Mouse (Mus musculus): Measurements from ENCODE around the gene Gm28729. TPM values are rescaled to one million over a fixed set of nuclear protein-coding genes. Genes with fewer than 3 reads are reported as not detected.

Gm28729 gene
- polyA plus RNA-seq (2016; fragmentation: Nextera tagmentation; extraction: Ambion mirVana), result not detected in 2 replicates

DNA sequence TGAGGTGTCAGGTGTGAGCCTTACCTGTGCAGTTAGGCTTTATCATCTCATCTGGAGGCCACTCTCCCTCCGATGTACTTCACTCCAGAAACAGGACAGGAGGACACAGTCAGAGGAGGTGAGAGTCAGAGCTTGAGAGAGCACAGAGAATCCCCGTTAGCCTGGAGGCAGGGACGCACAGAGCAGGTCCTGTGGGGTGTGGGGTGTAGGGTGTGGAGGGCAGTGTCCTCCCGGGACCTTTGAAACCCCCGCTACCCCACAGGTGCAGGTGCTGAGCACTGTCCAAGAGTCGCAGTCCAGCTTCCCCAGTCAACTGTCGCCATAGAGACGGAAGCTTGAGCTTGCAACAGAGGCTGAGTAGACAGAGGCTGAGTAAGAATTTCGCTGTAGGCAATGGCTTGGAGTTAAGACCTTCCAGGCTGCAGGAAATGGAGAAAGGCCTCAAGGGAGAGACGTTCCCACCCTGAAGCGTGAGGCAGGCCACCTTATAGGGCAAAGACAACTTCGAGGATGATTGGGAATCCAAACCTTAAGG lies at the start of gene Gm28729:
Gene Gm28729 (minus strand): TSS at position 293 of the 535 bp plus-strand sequence.
- H3K27me3 ChIP-seq, result no peaks in the 10 kb centered on the region
- no peak within 1 kb of the TSS for H3K9ac ChIP-seq (replicated peaks)
- H3K9me3 ChIP-seq, result no peaks in the 10 kb centered on the region
- H3K36me3 ChIP-seq, result no peaks in the 10 kb centered on the region
- H3K4me2 ChIP-seq, result no peak within 1 kb of the TSS
- no peak within 1 kb of the TSS for H3K4me3 ChIP-seq (replicated peaks)
- no peak within 1 kb of the TSS for H3K27ac ChIP-seq
- peaks cover 12% of the 10 kb centered on the region for H3K4me1 ChIP-seq (replicated peaks)
- ATAC-seq (ENCODE audit: insufficient number of reproducible peaks, insufficient read depth, low FRiP score, low TSS enrichment, low read depth), result 0 out of 2 replicates have a peak, but pooled peaks have one; percentile 19
- WGBS, result 59% methylated on average over 12 of the region's 12 CpGs

DNA sequence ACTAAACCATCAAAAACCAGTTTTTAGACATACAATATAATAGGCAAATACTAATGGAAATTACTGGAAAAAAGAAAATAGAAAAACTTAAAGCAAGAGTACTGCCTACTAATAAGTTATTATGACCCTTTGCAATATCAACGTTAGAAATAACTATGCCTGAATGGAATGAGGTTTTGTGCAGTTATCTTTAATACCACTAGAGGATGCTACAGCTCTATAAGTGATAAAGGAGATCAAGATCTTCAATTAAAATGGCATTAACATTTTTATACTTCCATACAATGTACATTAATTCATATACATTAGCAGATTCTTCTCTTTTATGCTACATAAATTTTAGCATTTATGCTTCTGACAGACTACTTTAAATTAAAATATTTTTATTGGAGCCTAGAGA lies 48.2 kb upstream of the Gm28729 start:
- 22% methylated on average over 1 of the region's 1 CpGs for WGBS
- Histone ChIP-seq H3K9me3 (no peaks in the 10 kb centered on the region), H3K36me3 (peaks cover 39% of the 10 kb centered on the region), H3K4me3 (replicated peaks) (no peak overlapping the region), H3K4me2 (no peak overlapping the region), H3K9ac (replicated peaks) (no peak overlapping the region), H3K4me1 (replicated peaks) (peaks cover 12% of the 10 kb centered on the region), H3K27ac (no peak overlapping the region), H3K27me3 (no peaks in the 10 kb centered on the region)
- ATAC-seq (ENCODE audit: insufficient number of reproducible peaks, insufficient read depth, low FRiP score, low TSS enrichment, low read depth), result no peak

DNA sequence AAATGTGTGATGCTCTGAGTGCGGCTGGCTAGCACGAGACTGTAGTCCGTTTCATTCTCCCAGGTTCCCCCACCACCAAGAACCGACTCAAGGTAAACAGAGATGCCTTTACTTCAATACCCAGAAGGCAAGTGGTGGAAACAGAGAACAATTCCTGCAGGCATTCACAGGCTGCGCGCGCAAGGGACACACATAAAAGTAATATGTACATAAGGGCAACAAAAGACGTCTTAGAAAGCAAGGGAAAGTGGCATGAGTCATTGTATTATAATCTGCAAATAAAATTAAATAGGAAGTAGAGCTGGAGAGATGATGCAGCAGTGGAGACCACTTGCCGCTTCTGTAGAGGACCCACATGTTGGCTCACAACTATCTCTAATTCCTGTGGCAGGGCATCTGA lies 47.7 kb upstream of the Gm28729 start:
- WGBS, result 90% methylated on average over 9 of the region's 9 CpGs

DNA sequence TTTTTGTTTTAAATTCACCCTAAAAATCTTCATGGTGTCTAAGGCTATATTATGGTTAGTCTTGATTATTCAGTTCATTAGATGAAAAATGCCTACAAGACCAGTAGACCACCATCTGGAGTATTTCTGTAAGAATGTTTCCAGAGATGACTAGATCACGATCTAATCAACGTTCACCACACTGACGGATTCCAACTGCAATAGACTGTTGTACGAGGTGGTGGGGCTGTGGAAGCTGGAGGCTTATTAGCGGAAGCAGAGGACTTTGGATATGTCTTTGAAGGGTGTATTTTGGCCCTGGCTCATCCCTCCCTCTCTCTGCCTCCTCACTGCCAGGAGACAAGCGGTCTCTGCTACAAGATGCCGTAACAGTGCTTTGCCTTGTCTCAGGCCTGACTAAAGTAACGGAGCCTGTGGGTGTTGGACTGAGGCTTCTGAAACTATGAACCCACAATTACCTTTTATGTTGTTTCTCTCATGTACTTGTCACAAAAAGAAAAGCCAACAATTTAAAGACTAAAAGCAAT lies 41.5 kb upstream of the Gm28729 start:
- no peak for ATAC-seq (ENCODE audit: insufficient number of reproducible peaks, insufficient read depth, low FRiP score, low TSS enrichment, low read depth)
- Histone ChIP-seq H3K9ac (replicated peaks) (no peak overlapping the region), H3K4me1 (replicated peaks) (no peaks in the 10 kb centered on the region), H3K4me3 (replicated peaks) (no peak overlapping the region), H3K36me3 (peaks cover 56% of the 10 kb centered on the region), H3K4me2 (no peak overlapping the region), H3K27me3 (no peaks in the 10 kb centered on the region), H3K27ac (no peak overlapping the region), H3K9me3 (no peaks in the 10 kb centered on the region)
- WGBS, result 89% methylated on average over 8 of the region's 8 CpGs

More for the DNA sequence above, 47.7 kb upstream of the Gm28729 start:
- H3K27me3 ChIP-seq, result no peaks in the 10 kb centered on the region
- no peak overlapping the region for H3K4me3 ChIP-seq (replicated peaks)
- H3K9ac ChIP-seq (replicated peaks), result no peak overlapping the region
- H3K9me3 ChIP-seq, result no peaks in the 10 kb centered on the region
- peaks cover 7% of the 10 kb centered on the region; the same call in 1 of the 2 replicates for H3K4me1 ChIP-seq (replicated peaks)
- H3K27ac ChIP-seq, result no peak overlapping the region
- H3K4me2 ChIP-seq, result no peak overlapping the region
- no peak for ATAC-seq (ENCODE audit: insufficient number of reproducible peaks, insufficient read depth, low FRiP score, low TSS enrichment, low read depth)
- peaks cover 39% of the 10 kb centered on the region for H3K36me3 ChIP-seq

DNA sequence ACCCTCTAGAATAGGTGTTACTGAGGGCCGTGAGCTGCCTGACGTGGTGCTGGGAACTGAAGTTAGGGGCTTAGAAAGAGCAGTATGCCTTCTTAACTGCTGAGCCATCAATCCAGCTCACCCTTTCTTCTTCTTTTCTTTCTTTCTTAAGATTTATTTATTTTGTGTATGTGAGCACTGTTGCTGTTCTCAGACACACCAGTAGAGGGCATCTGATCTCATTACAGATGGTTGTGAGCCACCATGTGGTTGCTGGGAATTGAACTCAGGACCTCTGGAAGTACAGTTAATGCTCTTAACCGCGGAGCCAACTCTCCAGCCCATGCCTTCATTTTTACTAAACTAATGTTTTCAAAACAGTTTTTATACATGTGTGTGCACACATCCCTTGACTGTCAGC lies 38.4 kb upstream of the Gm28729 start:
- H3K27me3 ChIP-seq, result no peaks in the 10 kb centered on the region
- H3K4me2 ChIP-seq, result no peak overlapping the region
- WGBS, result 94% methylated on average over 4 of the region's 4 CpGs
- no peaks in the 10 kb centered on the region for H3K4me1 ChIP-seq (replicated peaks)
- ATAC-seq (ENCODE audit: insufficient number of reproducible peaks, insufficient read depth, low FRiP score, low TSS enrichment, low read depth), result no peak
- no peak overlapping the region for H3K9ac ChIP-seq (replicated peaks)
- peaks cover 55% of the 10 kb centered on the region for H3K36me3 ChIP-seq
- H3K27ac ChIP-seq, result no peak overlapping the region
- H3K4me3 ChIP-seq (replicated peaks), result no peak overlapping the region
- no peaks in the 10 kb centered on the region for H3K9me3 ChIP-seq

DNA sequence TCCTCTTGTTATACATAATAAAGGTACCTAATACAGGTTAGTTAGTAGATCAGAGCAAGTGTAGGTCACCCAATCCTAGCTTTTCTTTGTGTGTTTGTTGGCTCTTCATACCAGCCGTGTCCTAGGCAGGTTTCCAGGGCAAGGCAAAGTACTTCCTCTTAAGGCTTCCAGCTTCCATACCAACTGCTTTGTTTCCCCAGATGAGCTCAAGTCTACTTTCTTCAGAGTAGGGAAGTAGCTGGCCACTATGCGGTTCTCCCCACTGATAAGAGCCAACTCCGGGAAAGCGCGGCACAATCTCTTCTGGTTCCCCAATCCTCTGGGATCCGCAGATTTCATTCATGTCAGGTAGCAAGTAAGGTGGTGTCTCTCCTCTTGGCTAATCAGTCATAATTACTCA lies 34.1 kb upstream of the Gm28729 start:
- Histone ChIP-seq H3K9me3 (no peaks in the 10 kb centered on the region), H3K27ac (no peak overlapping the region), H3K9ac (replicated peaks) (no peak overlapping the region), H3K27me3 (no peaks in the 10 kb centered on the region), H3K4me1 (replicated peaks) (no peaks in the 10 kb centered on the region), H3K4me2 (no peak overlapping the region), H3K4me3 (replicated peaks) (no peak overlapping the region), H3K36me3 (peaks cover 58% of the 10 kb centered on the region)
- no peak for ATAC-seq (ENCODE audit: insufficient number of reproducible peaks, insufficient read depth, low FRiP score, low TSS enrichment, low read depth)
- 94% methylated on average over 6 of the region's 6 CpGs for WGBS

DNA sequence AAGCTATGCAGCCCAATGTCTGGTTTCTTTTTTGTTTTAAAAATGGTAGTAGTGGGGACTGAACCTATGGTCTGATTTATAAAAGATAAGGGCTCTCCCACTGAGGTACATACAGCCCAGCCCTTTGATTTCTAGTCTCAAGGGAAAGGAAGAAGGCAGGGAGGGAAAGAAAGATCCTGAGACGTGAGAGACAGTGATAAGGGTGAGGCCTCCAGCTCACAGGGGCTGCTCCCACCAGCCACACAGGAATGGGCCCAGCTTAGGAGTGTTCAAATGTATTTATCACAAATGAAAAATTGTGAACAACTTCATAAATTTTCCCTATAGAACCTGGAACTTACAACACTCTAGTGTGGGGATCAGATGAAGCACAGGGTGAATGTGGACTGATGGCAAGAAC lies 33.5 kb upstream of the Gm28729 start:
- 73% methylated on average over 1 of the region's 1 CpGs for WGBS
- Histone ChIP-seq H3K4me3 (replicated peaks) (no peak overlapping the region), H3K36me3 (peaks cover 54% of the 10 kb centered on the region), H3K9ac (replicated peaks) (no peak overlapping the region), H3K4me2 (no peak overlapping the region), H3K27me3 (no peaks in the 10 kb centered on the region), H3K27ac (no peak overlapping the region), H3K4me1 (replicated peaks) (no peaks in the 10 kb centered on the region), H3K9me3 (no peaks in the 10 kb centered on the region)
- no peak for ATAC-seq (ENCODE audit: insufficient number of reproducible peaks, insufficient read depth, low FRiP score, low TSS enrichment, low read depth)

DNA sequence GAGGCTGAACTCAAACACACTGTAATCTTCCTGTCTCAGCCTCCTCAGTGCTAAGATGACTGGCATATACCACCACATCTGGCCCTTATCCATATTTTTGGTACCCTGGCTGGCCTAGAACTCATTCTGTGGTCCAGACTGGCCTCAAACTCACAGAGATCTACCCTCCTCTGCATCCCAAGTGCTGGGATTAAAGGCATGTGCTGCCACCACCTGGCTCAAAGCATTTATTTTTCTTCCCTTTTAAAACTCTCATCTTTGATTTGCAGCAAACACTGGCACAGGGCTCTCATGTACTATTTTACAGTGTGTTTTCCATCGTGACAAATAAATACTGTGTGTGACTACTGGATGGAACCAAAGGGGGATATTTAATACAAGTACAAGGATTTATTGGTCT lies 29.0 kb upstream of the Gm28729 start:
- Histone ChIP-seq H3K4me1 (replicated peaks) (no peaks in the 10 kb centered on the region), H3K36me3 (peaks cover 49% of the 10 kb centered on the region), H3K27me3 (no peaks in the 10 kb centered on the region), H3K27ac (no peak overlapping the region), H3K9me3 (no peaks in the 10 kb centered on the region), H3K4me2 (no peak overlapping the region), H3K4me3 (replicated peaks) (no peak overlapping the region), H3K9ac (replicated peaks) (no peak overlapping the region)
- 87% methylated on average over 1 of the region's 1 CpGs for WGBS
- ATAC-seq (ENCODE audit: insufficient number of reproducible peaks, insufficient read depth, low FRiP score, low TSS enrichment, low read depth), result no peak

DNA sequence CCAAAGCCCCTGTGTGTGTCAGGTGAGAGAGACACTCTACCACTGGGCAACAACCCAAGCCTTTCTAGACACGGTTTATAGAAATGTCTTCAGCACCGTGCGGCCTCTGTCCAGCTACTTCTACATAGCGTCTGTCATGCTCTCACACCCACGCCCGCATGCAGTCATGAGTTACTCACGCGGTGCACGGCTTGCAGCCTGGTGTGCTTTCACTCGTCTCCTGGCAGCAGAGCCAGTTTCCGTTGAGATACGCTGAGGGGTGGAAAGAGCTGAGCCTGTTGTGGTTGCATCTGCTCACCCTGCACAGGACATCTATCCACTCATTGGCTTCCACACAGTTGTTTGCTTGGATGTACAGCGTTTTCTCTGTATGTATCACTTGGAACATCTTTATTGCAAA lies 20.3 kb upstream of the Gm28729 start:
- no peak overlapping the region for H3K4me2 ChIP-seq
- H3K9me3 ChIP-seq, result no peaks in the 10 kb centered on the region
- H3K36me3 ChIP-seq, result peaks cover 58% of the 10 kb centered on the region
- no peaks in the 10 kb centered on the region for H3K27me3 ChIP-seq
- no peak for ATAC-seq (ENCODE audit: insufficient number of reproducible peaks, insufficient read depth, low FRiP score, low TSS enrichment, low read depth)
- no peak overlapping the region for H3K4me3 ChIP-seq (replicated peaks)
- 95% methylated on average over 13 of the region's 13 CpGs for WGBS
- H3K4me1 ChIP-seq (replicated peaks), result no peaks in the 10 kb centered on the region
- H3K27ac ChIP-seq, result no peak overlapping the region
- no peak overlapping the region for H3K9ac ChIP-seq (replicated peaks)

DNA sequence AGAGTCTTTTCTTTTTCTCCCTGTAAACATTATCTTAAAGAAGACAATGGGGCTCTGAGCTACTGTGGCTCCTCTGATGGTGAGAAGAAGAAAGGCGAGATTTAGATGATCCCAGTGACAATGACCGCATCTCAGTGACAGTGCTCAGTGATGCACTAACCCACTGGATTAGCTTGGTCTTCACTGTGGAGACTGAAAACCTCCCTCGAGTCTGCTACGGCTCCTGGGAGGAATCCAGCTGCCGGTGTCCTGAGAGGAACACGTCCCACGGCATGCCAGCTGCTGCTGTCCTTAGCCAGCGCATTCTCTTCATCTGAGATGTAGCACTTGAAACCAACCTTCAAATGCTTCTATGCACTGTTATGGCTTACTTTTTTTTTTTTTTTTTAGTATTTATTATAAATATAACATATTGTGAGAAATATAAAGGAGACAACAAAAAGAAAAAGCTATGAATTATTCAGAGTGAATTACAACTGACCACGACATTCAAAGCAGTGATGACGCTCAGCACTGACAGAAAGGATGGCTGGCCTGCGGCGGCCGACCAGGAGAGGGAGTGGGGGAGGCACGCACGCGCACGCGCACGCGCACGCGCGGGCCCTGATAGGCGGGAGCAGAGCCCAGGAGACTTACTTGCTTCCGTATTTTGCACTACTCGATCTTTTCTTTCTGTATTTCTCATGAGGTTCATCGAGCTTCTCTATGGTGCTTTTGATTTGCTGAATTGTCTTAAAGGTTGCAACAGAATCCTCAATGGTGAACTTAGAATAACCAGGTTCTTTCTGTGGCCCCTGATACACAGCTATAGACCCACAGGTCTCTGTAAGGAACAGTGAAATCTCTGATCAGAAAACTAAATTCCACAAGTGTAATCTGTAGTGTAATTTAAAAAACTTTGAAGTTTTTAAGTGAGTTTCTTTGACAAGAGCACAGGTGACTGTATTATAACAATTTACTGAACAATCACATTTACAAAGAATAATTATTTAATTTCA lies 18.9 kb upstream of the Gm28729 start:
- no peaks in the 10 kb centered on the region for H3K27me3 ChIP-seq
- H3K4me1 ChIP-seq (replicated peaks), result no peaks in the 10 kb centered on the region
- H3K4me3 ChIP-seq (replicated peaks), result no peak overlapping the region
- H3K4me2 ChIP-seq, result peak overlapping the region; percentile 35; the same call in 1 of the 2 replicates
- 34% methylated on average over 27 of the region's 27 CpGs for WGBS
- H3K9ac ChIP-seq (replicated peaks), result no peak overlapping the region
- no peaks in the 10 kb centered on the region for H3K9me3 ChIP-seq
- ATAC-seq (ENCODE audit: insufficient number of reproducible peaks, insufficient read depth, low FRiP score, low TSS enrichment, low read depth), result no peak; the same call in 1 of the 2 replicates
- peaks cover 53% of the 10 kb centered on the region for H3K36me3 ChIP-seq
- no peak overlapping the region for H3K27ac ChIP-seq

DNA sequence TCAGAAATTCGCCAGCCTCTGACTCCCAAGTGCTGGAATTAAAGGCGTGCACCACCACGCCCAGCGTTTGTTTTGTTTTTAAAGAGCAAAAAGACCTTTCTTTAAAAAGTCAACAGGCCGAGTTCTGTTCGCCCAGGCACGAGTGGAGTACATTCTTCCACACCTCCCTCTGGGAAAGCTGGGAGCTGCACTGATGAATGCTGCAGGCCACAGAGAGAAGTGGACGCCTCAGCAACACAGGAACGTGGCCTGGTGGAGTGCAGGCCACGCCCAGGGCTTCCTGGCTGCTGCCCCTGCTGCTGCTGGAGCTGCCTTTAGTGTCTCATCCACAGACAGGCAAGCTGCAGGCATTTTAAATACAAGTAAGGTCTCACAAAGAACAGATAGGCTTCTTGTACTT lies 13.9 kb upstream of the Gm28729 start:
- no peak overlapping the region for H3K9ac ChIP-seq (replicated peaks)
- ATAC-seq (ENCODE audit: insufficient number of reproducible peaks, insufficient read depth, low FRiP score, low TSS enrichment, low read depth), result no peak
- peaks cover 26% of the 10 kb centered on the region for H3K36me3 ChIP-seq
- no peaks in the 10 kb centered on the region for H3K9me3 ChIP-seq
- no peak overlapping the region for H3K4me2 ChIP-seq
- H3K4me1 ChIP-seq (replicated peaks), result peaks cover 12% of the 10 kb centered on the region
- H3K27me3 ChIP-seq, result no peaks in the 10 kb centered on the region
- H3K4me3 ChIP-seq (replicated peaks), result no peak overlapping the region
- no peak overlapping the region for H3K27ac ChIP-seq
- 68% methylated on average over 10 of the region's 10 CpGs for WGBS
